Mouse (Mus musculus) C2C12 (cell line): ENCODE results near the gene Akap7. TPM values are rescaled to one million over a fixed set of nuclear protein-coding genes. Genes with fewer than 3 reads are reported as not detected.

Source experiments
- H3K27me3 ChIP-seq: one replicate; pipeline ENCODE4 v1.6.1; 2011; ENCODE audit not compliant: control insufficient read depth, insufficient read depth, insufficient read length
- H3K36me3 ChIP-seq: one replicate; pipeline ENCODE4 v1.6.1; 2011; ENCODE audit not compliant: control insufficient read depth, insufficient read depth
- H3K4me3 ChIP-seq: one replicate; pipeline ENCODE4 v1.5.1; 2011; ENCODE audit warnings: mild to moderate bottlenecking, control low read depth; ENCODE audit not compliant: poor library complexity, insufficient read depth, severe bottlenecking
- H3K79me2 ChIP-seq: one replicate; pipeline ENCODE4 v1.6.1; 2011; ENCODE audit not compliant: control insufficient read depth, insufficient read depth
- H3K79me3 ChIP-seq: one replicate; pipeline ENCODE4 v1.6.1; 2011; ENCODE audit warnings: low read depth, control low read depth
- H3ac ChIP-seq: one replicate; pipeline ENCODE3; 2011; ENCODE audit warnings: low read depth; ENCODE audit not compliant: control insufficient read depth, insufficient read length
- CEBPB ChIP-seq: IDR thresholded peaks from one replicate; pipeline ENCODE4 v1.6.1; 2011; ENCODE audit warnings: low read depth, mild to moderate bottlenecking, control low read depth, moderate library complexity
- CTCF ChIP-seq: IDR thresholded peaks from one replicate; pipeline ENCODE4 v1.5.1; 2011; ENCODE audit not compliant: control insufficient read depth, insufficient read depth, insufficient read length
- FOSL1 ChIP-seq: IDR thresholded peaks from one replicate; pipeline ENCODE4 v1.8.0; 2011; ENCODE audit warnings: mild to moderate bottlenecking, low read length; ENCODE audit not compliant: poor library complexity, insufficient read depth, severe bottlenecking
- MAX ChIP-seq: IDR thresholded peaks from one replicate; pipeline ENCODE4 v1.6.1; 2011; ENCODE audit warnings: mild to moderate bottlenecking, control low read depth
- MYOD1 ChIP-seq: IDR thresholded peaks from one replicate; pipeline ENCODE4 v1.6.1; 2011; ENCODE audit warnings: low read depth; ENCODE audit not compliant: control insufficient read depth, insufficient read length
- MYOG ChIP-seq: IDR thresholded peaks from one replicate; pipeline ENCODE4 v1.6.1; 2011; ENCODE audit not compliant: control insufficient read depth, insufficient read length; ENCODE audit errors: extremely low read depth
- USF1 ChIP-seq: IDR thresholded peaks from one replicate; pipeline ENCODE4 v1.6.1; 2011; ENCODE audit warnings: low read depth, mild to moderate bottlenecking, control low read depth, moderate library complexity
- polyA plus RNA-seq: library from polyadenylated mRNA; unstranded; fragments of >200 nt; fragmentation: generic; extraction: Trizol; gene quantifications from one replicate; pipeline ENCODE4 v1.2.1, GENCODE M21; 2012; ENCODE audit warnings: missing spikeins

Gene Akap7
- polyA plus RNA-seq, 1 experiment, result 4.6 TPM

DNA sequence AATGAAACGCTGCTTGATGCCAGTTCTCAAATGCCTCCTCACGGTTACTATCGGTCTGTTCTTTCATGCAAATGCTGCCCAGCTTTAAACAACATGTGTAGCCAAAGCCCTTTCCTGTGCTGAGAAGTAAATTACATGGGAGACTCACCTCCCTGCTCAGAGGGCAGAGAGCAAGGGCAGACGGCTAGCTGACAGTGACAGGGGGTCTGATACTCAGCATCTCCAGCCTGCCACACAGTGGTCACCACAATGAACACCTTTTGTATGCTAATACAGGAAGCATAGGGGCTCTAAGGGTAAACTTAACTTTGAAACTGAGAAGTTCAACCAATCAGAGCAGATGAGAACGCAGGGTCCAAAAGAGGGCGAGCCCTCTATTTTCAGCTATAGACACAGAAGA, 99.8 kb downstream of the Akap7 start:
- no peaks in the 10 kb centered on the region for H3K27me3 ChIP-seq
- no peaks in the 10 kb centered on the region for H3K79me3 ChIP-seq
- H3K79me2 ChIP-seq, result no peaks in the 10 kb centered on the region
- H3K36me3 ChIP-seq, result no peaks in the 10 kb centered on the region
- TF ChIP-seq MYOG (no peak), USF1 (no peak), CEBPB (no peak), FOSL1 (no peak), CTCF (no peak), MYOD1 (no peak), MAX (no peak)
- H3K4me3 ChIP-seq, result no peak overlapping the region
- H3ac ChIP-seq, result no peak overlapping the region

- no peak overlapping the region for H3ac ChIP-seq
- no peak for TF ChIP-seq FOSL1
- no peak for TF ChIP-seq MAX
- no peak for TF ChIP-seq USF1
- no peak for TF ChIP-seq MYOD1
- no peak for TF ChIP-seq CTCF
- no peak for TF ChIP-seq CEBPB
- no peak for TF ChIP-seq MYOG
- no peak overlapping the region for H3K4me3 ChIP-seq
- H3K36me3 ChIP-seq, result no peaks in the 10 kb centered on the region
- no peaks in the 10 kb centered on the region for H3K79me3 ChIP-seq
- H3K79me2 ChIP-seq, result no peaks in the 10 kb centered on the region
- H3K27me3 ChIP-seq, result no peaks in the 10 kb centered on the region
These were observed 107.0 kb downstream of the Akap7 start for GRCm38 (mm10) chr10:25200691-25201090.

DNA sequence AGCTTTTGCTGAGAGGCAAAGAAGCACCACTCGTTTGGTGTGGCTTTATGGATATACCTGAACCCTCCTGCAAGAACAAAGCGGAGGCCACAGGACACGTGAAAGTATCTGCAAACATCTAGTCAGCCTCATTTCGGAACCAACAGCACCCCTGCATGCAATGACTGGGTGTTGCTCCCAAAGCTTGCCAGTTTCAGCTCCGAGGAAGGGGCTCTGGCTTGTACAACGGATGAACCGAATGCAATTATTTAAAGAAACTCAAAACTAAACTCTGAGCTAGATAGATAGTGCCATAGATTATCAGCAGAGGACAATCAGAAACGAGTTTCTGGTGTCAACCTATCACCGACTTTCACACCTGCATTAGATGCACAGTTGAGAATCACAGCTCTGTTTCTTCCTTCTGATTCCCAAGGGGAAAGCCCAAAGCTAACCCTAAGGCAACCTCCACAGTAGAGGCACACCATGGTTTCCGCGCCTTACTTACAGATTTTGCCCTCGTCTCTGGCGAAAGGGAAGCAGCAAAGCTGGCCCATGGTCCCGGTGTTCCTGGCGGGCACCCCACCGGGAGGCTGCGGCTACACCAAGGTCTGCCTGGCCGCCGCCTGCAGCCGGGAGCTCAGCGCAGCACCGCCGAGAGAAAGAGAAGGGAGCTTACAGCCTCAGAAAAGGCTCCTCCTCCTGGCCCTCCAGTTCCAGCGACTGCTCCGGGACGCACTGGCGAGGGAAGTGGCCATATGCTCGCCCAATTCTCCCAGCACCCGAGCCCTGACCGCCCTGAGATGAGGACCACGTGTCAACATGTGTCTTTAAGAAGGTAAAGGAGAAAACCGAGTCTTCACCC, 107.9 kb downstream of the Akap7 start:
- Histone ChIP-seq H3K79me3 (no peaks in the 10 kb centered on the region), H3K27me3 (no peaks in the 10 kb centered on the region), H3K79me2 (no peaks in the 10 kb centered on the region), H3K4me3 (no peak overlapping the region), H3ac (no peak overlapping the region), H3K36me3 (no peaks in the 10 kb centered on the region)
- no peak for TF ChIP-seq CEBPB
- no peak for TF ChIP-seq MYOG
- no peak for TF ChIP-seq USF1
- no peak for TF ChIP-seq MYOD1
- no peak for TF ChIP-seq MAX
- TF ChIP-seq FOSL1, result no peak

- TF ChIP-seq MAX (no peak), CEBPB (no peak), MYOG (no peak), FOSL1 (no peak), USF1 (no peak), CTCF (no peak), MYOD1 (no peak)
- no peaks in the 10 kb centered on the region for H3K27me3 ChIP-seq
- no peak overlapping the region for H3K4me3 ChIP-seq
- H3K36me3 ChIP-seq, result no peaks in the 10 kb centered on the region
- H3K79me3 ChIP-seq, result no peaks in the 10 kb centered on the region
- H3K79me2 ChIP-seq, result no peaks in the 10 kb centered on the region
- H3ac ChIP-seq, result no peak overlapping the region
These were observed 109.1 kb downstream of the Akap7 start for GRCm38 (mm10) chr10:25198575-25198974.

DNA sequence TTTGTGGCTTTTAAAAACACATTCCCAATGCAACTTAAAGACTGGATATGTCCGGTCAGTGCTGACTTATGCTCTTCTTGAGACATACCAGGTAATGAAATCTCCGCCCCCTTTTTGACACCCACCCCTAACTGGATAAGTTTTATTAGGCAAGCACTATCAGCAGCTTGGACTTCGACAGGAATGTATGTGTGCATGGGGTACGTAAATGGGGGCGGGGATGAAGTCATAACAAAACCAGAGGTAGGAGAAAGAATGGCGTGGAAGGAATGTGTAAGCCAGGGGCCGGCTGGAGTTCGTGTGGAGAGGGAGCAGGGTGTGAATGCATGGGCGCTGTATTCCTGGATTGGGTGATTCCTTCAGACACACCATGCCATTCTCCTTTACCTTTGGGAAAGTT, 109.6 kb downstream of the Akap7 start:
- Histone ChIP-seq H3K79me3 (no peaks in the 10 kb centered on the region), H3ac (no peak overlapping the region), H3K36me3 (no peaks in the 10 kb centered on the region), H3K79me2 (no peaks in the 10 kb centered on the region), H3K27me3 (no peaks in the 10 kb centered on the region), H3K4me3 (no peak overlapping the region)
- TF ChIP-seq CTCF (no peak), CEBPB (no peak), MAX (no peak), USF1 (no peak), MYOG (no peak), FOSL1 (no peak), MYOD1 (no peak)
